Mouse (Mus musculus): Measurements from ENCODE around the gene Cnr2.

- TF ChIP-seq E2F4 (IDR thresholded peaks at IDR 0.05; ENCODE audit: insufficient read depth), result peak; percentile 77
- TF ChIP-seq MYOD1 (IDR thresholded peaks at IDR 0.05; ENCODE audit: control insufficient read depth in 1 of 3, insufficient read length in 2 of 3, low read depth in 2 of 3), result no peak
- TF ChIP-seq POLR2AphosphoS2 (IDR thresholded peaks at IDR 0.05; ENCODE audit: insufficient read length, low read depth), result peak; percentile 89
- TF ChIP-seq POLR2A (IDR thresholded peaks at IDR 0.05; ENCODE audit: insufficient read length, low read depth), result peak; percentile 89
Measured at GRCm38 (mm10) chr4:135855536-135856222, 39.5 kb upstream of the Cnr2 start, which contains the start of gene Srsf10.

Measured in myocyte (in vitro differentiated cells).